Mouse (Mus musculus) ES-E14 (cell line): ENCODE data around the gene Arhgap24. TPM values are rescaled to one million over a fixed set of nuclear protein-coding genes. Genes with fewer than 3 reads are reported as not detected.

Experiments used
- DNase-seq: peaks from one replicate; pipeline ENCODE4 v3.0.0-alpha.2; 2013; ENCODE audit warnings: low read depth, low spot score
- H3K27ac ChIP-seq: 2 replicates; pipeline ENCODE4 v1.5.1; 2012; ENCODE audit warnings: low read depth, mild to moderate bottlenecking, low read length, moderate library complexity, mixed read lengths; ENCODE audit not compliant: poor library complexity, insufficient read depth, severe bottlenecking
- H3K36me3 ChIP-seq: 2 replicates; pipeline ENCODE4 v1.6.1; 2012; ENCODE audit warnings: mild to moderate bottlenecking, low read length, moderate library complexity, mixed read lengths; ENCODE audit not compliant: control insufficient read depth, poor library complexity, insufficient read depth, severe bottlenecking
- H3K4me1 ChIP-seq, 2 experiments: fragments of 150-350 bp in 1 of 2; sonication (generic) in 1 of 2; 2 replicates each; pipeline ENCODE4 v1.6.1; 2012; ENCODE audit warnings: low read length in 2 of 2, mild to moderate bottlenecking in 1 of 2, mixed read lengths in 1 of 2; ENCODE audit not compliant: control insufficient read depth in 2 of 2, insufficient read depth in 2 of 2, poor library complexity in 1 of 2
- H3K4me3 ChIP-seq, 2 experiments: fragments of 150-350 bp in 1 of 2; sonication (generic) in 1 of 2; 2 replicates each; pipeline ENCODE4 v1.5.1; 2012; ENCODE audit warnings: low read length in 2 of 2, low read depth in 1 of 2, mild to moderate bottlenecking in 1 of 2, mixed read lengths in 1 of 2; ENCODE audit not compliant: insufficient read depth in 1 of 2, poor library complexity in 1 of 2, severe bottlenecking in 1 of 2
- H3K9ac ChIP-seq: 2 replicates; pipeline ENCODE4 v1.6.1; 2012; ENCODE audit warnings: low read depth, mild to moderate bottlenecking, low read length, mixed read lengths; ENCODE audit not compliant: poor library complexity, insufficient read depth, severe bottlenecking
- H3K9me3 ChIP-seq: fragments of 150-350 bp; sonication (generic); 2 replicates; pipeline ENCODE4 v1.6.1; 2012; ENCODE audit warnings: low read depth, mild to moderate bottlenecking, low read length; ENCODE audit not compliant: control insufficient read depth, insufficient read depth
- CHD2 ChIP-seq: IDR thresholded peaks from 2 replicates; pipeline ENCODE4 v1.6.1; 2014; ENCODE audit warnings: mild to moderate bottlenecking, low read depth, low read length, inconsistent platforms
- HCFC1 ChIP-seq: IDR thresholded peaks from 2 replicates; pipeline ENCODE4 v1.6.1; 2012; ENCODE audit warnings: low read length, inconsistent platforms, borderline replicate concordance; ENCODE audit not compliant: insufficient read depth
- MAFK ChIP-seq: IDR thresholded peaks from 2 replicates; pipeline ENCODE4 v1.6.1; 2014; ENCODE audit warnings: mild to moderate bottlenecking, low read depth, low read length, inconsistent platforms; ENCODE audit not compliant: insufficient read depth
- ZC3H11A ChIP-seq: IDR thresholded peaks from 2 replicates; pipeline ENCODE4 v1.6.1; 2012; ENCODE audit warnings: low read depth, mild to moderate bottlenecking, inconsistent platforms, low read length, borderline replicate concordance
- ZNF384 ChIP-seq: IDR thresholded peaks from 2 replicates; pipeline ENCODE4 v1.6.1; 2012; ENCODE audit warnings: low read depth, low read length, inconsistent platforms
- in situ Hi-C, 2 experiments: fragments of 600-800 bp; cut with MboI; formaldehyde crosslinking; loops; one replicate each; pipeline ENCODE4 v1.15.1; 2025; ENCODE audit warnings: low sequenced_read_pairs in 2 of 2, inconsistent platforms in 1 of 2; ENCODE audit not compliant: unreplicated experiment in 2 of 2
- total RNA-seq: library from RNA; depleted of rRNA; stranded (reverse); fragments of 300-350 nt; gene quantifications from 2 replicates; pipeline ENCODE4 v1.2.3, GENCODE M21; 2012

Gene Arhgap24
- total RNA-seq, 1 experiment = 0.89 TPM

DNA sequence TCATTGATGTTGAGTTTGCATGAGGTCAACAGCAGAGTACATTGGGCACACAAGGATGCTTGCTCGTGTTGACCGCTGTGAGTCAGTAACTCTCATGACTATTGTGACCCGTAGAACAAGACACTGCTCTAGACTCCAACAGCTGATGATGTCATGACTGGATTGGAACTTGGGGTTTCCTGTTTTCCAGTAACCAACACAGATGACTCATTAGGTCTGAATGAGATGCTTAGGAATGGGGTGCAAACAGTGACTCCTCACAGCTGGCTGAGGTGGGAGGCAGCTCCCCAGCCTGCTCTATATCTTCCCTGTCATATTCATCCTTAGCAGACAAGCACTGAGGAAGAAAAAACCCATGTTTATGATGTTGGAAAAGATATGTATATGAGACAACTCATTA, 95.6 kb downstream of the Arhgap24 start:
- no peaks in the 10 kb centered on the region for H3K36me3 ChIP-seq
- no peak overlapping the region for H3K4me3 ChIP-seq
- DNase-seq = no peak
- H3K4me1 ChIP-seq = no peaks in the 10 kb centered on the region
- no peak for TF ChIP-seq MAFK
- TF ChIP-seq ZNF384 = no peak
- no peak for TF ChIP-seq ZC3H11A
- no peak for TF ChIP-seq HCFC1
- no peak for TF ChIP-seq CHD2
- H3K9me3 ChIP-seq = no peaks in the 10 kb centered on the region
- H3K27ac ChIP-seq = no peak overlapping the region
- in situ Hi-C loops = no loop called here
- no peak overlapping the region for H3K9ac ChIP-seq

DNA sequence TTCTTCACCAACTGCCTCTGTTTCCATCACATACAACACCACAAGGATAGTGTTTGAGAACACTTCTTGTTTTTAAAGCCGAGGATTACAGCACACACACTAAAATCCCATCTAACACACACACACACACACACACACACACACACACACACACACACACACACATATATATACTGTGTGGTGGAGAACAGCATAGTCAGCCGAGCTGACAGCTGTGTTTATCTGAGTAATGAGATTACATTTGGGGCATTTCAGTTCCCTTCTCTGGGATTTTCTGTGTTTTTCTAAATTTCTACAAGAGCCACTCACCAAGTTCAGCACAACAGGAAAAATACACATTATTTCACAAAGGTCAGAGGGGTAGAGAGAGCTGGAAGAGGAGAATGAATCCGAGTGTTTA, 96.5 kb downstream of the Arhgap24 start:
- Histone ChIP-seq H3K9ac (no peak overlapping the region), H3K27ac (no peak overlapping the region), H3K4me3 (no peak overlapping the region), H3K4me1 (no peaks in the 10 kb centered on the region), H3K36me3 (no peaks in the 10 kb centered on the region), H3K9me3 (no peaks in the 10 kb centered on the region)
- no peak for TF ChIP-seq ZC3H11A
- no peak for TF ChIP-seq HCFC1
- no peak for TF ChIP-seq CHD2
- no peak for TF ChIP-seq ZNF384
- no peak for DNase-seq
- in situ Hi-C loops = no loop called here

DNA sequence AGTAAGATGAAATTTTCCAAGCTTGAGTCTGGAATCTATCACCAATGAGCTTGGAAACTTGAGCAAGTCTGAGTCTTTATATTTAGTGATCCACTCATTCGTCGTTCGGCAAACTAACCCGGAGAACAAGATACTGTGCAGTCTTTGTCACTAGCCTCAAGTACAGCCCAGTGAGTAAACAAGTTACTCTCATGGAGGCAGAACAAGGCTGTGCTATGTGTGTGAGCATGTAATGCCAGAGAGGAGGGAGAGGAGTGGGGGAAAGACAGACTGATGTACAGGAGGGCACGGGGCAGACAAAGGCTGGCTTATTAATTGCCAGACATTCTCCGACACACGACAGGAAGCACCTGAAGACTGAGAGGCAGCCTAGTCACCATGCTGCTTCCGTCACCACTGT, 97.2 kb downstream of the Arhgap24 start:
- no peaks in the 10 kb centered on the region for H3K36me3 ChIP-seq
- TF ChIP-seq HCFC1 (no peak), MAFK (no peak), CHD2 (no peak), ZC3H11A (no peak), ZNF384 (no peak)
- no peaks in the 10 kb centered on the region for H3K4me1 ChIP-seq
- DNase-seq = no peak
- no peak overlapping the region for H3K27ac ChIP-seq
- no peaks in the 10 kb centered on the region for H3K9me3 ChIP-seq
- H3K9ac ChIP-seq = no peak overlapping the region
- in situ Hi-C loops = no loop called here
- H3K4me3 ChIP-seq = no peak overlapping the region

GRCm38 (mm10) chr5:102582864-102583410, 101.7 kb downstream of the Arhgap24 start:
- in situ Hi-C loops = no loop called here
- Histone ChIP-seq H3K9ac (no peak overlapping the region), H3K4me1 (no peaks in the 10 kb centered on the region), H3K27ac (no peak overlapping the region), H3K4me3 (no peak overlapping the region), H3K36me3 (no peaks in the 10 kb centered on the region), H3K9me3 (no peaks in the 10 kb centered on the region)
- no peak for TF ChIP-seq ZNF384
- TF ChIP-seq HCFC1 = no peak
- no peak for TF ChIP-seq MAFK
- no peak for TF ChIP-seq ZC3H11A
- no peak for TF ChIP-seq CHD2
- no peak for DNase-seq

DNA sequence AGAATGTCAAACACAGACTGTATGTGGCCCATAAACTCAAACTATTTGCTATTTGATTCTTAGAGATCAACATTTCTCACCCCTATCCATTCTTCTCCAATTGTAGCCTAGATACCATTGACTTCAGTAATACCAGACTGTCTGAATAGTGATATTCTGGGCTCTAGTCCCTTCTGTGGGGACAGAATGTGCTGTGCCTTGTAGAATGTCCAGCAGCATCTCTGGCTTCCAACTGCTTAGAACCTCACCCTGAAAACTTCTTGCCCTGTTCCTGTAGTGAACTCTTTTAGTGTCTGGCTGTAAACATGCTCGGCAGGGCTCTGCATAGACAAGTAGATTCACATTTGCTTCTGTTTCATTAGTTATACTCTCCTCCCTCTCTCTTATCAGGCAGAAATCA, 110.2 kb downstream of the Arhgap24 start:
- Histone ChIP-seq H3K9ac (no peak overlapping the region), H3K36me3 (no peaks in the 10 kb centered on the region), H3K4me1 (no peaks in the 10 kb centered on the region), H3K9me3 (no peaks in the 10 kb centered on the region), H3K27ac (no peak overlapping the region), H3K4me3 (no peak overlapping the region)
- DNase-seq = no peak
- no peak for TF ChIP-seq ZNF384
- no peak for TF ChIP-seq ZC3H11A
- no peak for TF ChIP-seq MAFK
- TF ChIP-seq HCFC1 = no peak
- TF ChIP-seq CHD2 = no peak
- in situ Hi-C loops = no loop called here
